Mouse (Mus musculus) brain, embryonic 14.5 days (tissue): ENCODE results near the gene Mpp4. TPM values are rescaled to one million over a fixed set of nuclear protein-coding genes. Genes with fewer than 3 reads are reported as not detected.

Source experiments
- DNase-seq: peaks from one replicate; pipeline ENCODE4 v3.0.0-alpha.2; 2011; ENCODE audit warnings: low read depth
- CTCF ChIP-seq: fragments of 200-500 bp; IDR thresholded peaks from 2 replicates; pipeline ENCODE4 v1.5.1; 2012; ENCODE audit warnings: inconsistent platforms, mild to moderate bottlenecking, moderate library complexity, borderline replicate concordance; ENCODE audit not compliant: insufficient read depth, insufficient read length; ENCODE audit errors: extremely low read depth
- POLR2A ChIP-seq: fragments of 200-500 bp; IDR thresholded peaks from 2 replicates; pipeline ENCODE4 v1.6.1; 2012; ENCODE audit warnings: mild to moderate bottlenecking, inconsistent platforms, borderline replicate concordance; ENCODE audit not compliant: poor library complexity, insufficient read depth, insufficient read length, severe bottlenecking; ENCODE audit errors: extremely low read depth
- polyA plus RNA-seq: library from polyadenylated mRNA; depleted of rRNA; stranded (reverse); fragments of >200 nt; gene quantifications from 2 replicates; pipeline ENCODE4 v1.2.3, GENCODE M21; 2012

Mpp4 gene
- polyA plus RNA-seq, 1 experiment, result 3.0 TPM

- TF ChIP-seq POLR2A, result no peak
- no peak for TF ChIP-seq CTCF
- no peak for DNase-seq
Observed at GRCm38 (mm10) chr1:59167654-59168425, 4.7 kb upstream of the Mpp4 start.

- TF ChIP-seq CTCF (no peak), POLR2A (no peak)
- DNase-seq, result no peak
Observed at GRCm38 (mm10) chr1:59166232-59166905, 3.2 kb upstream of the Mpp4 start.

GRCm38 (mm10) chr1:59163918-59164317 lies 729 bp upstream of the Mpp4 start:
- peak; percentile 31 for DNase-seq
- TF ChIP-seq POLR2A (no peak), CTCF (no peak)

- DNase-seq, result peak; percentile 3
- no peak for TF ChIP-seq CTCF
- TF ChIP-seq POLR2A, result no peak
Observed at GRCm38 (mm10) chr1:59162309-59163024, 722 bp downstream of the Mpp4 start.

GRCm38 (mm10) chr1:59161396-59161795 lies 1.8 kb downstream of the Mpp4 start:
- DNase-seq, result no peak
- TF ChIP-seq POLR2A (no peak), CTCF (no peak)

- TF ChIP-seq CTCF (no peak), POLR2A (no peak)
Observed at GRCm38 (mm10) chr1:59160871-59161270, 2.3 kb downstream of the Mpp4 start.

GRCm38 (mm10) chr1:59159136-59159535 lies 4.1 kb downstream of the Mpp4 start:
- TF ChIP-seq POLR2A (no peak), CTCF (no peak)

More at GRCm38 (mm10) chr1:59160871-59161270, 2.3 kb downstream of the Mpp4 start:
- DNase-seq, result no peak

GRCm38 (mm10) chr1:59158498-59158897 lies 4.7 kb downstream of the Mpp4 start:
- DNase-seq, result no peak
- TF ChIP-seq POLR2A (no peak), CTCF (no peak)

More at GRCm38 (mm10) chr1:59159136-59159535, 4.1 kb downstream of the Mpp4 start:
- no peak for DNase-seq

- TF ChIP-seq CTCF (no peak), POLR2A (no peak)
- DNase-seq, result no peak
Observed at GRCm38 (mm10) chr1:59157846-59158245, 5.3 kb downstream of the Mpp4 start.

GRCm38 (mm10) chr1:59152346-59152745 lies 10.8 kb downstream of the Mpp4 start:
- no peak for DNase-seq
- TF ChIP-seq POLR2A, result no peak
- TF ChIP-seq CTCF, result no peak

- DNase-seq, result no peak
- no peak for TF ChIP-seq CTCF
- TF ChIP-seq POLR2A, result no peak
Observed at GRCm38 (mm10) chr1:59150542-59150941, 12.6 kb downstream of the Mpp4 start.
